Mouse (Mus musculus) lung, adult 2 months (tissue): ENCODE measurements around the gene Cnr2.
A peak's percentile ranks its signal among the peaks of the same experiment; 100 is the strongest.

Experiments
- CTCF ChIP-seq: fragments of 200-500 bp; IDR thresholded peaks from 2 replicates; pipeline ENCODE4 v1.5.1; 2011; ENCODE audit warnings: mild to moderate bottlenecking, low read length, control low read depth; ENCODE audit not compliant: insufficient read depth
- POLR2A ChIP-seq: fragments of 200-500 bp; IDR thresholded peaks from 2 replicates; pipeline ENCODE4 v1.6.1; 2011; ENCODE audit warnings: low read depth, mild to moderate bottlenecking, control low read depth, low read length, borderline replicate concordance; ENCODE audit errors: extremely low read depth

GRCm38 (mm10) chr4:135931832-135932231, 36.6 kb downstream of the Cnr2 start:
- TF ChIP-seq CTCF (peak; percentile 75), POLR2A (no peak)
